Mouse (Mus musculus) heart, embryonic 12.5 days (tissue): ENCODE measurements around the gene Ifi35. TPM values are rescaled to one million over a fixed set of nuclear protein-coding genes. Genes with fewer than 3 reads are reported as not detected.

Experiments
- ATAC-seq: fragments of 200-750 bp; cut with Nextera tagmentation; 2 replicates; pipeline ENCODE4 v1.8.0; 2017; ENCODE audit warnings: moderate TSS enrichment, moderate library complexity; ENCODE audit not compliant: insufficient number of reproducible peaks, low FRiP score
- H3K27ac ChIP-seq: fragments of 300-500 bp; sonication (generic); 2 replicates; pipeline ENCODE4 v1.5.1; 2016; ENCODE audit warnings: mild to moderate bottlenecking, moderate library complexity; ENCODE audit not compliant: poor library complexity, severe bottlenecking
- H3K27me3 ChIP-seq: fragments of 300-500 bp; sonication (generic); replicated peaks from 2 replicates; pipeline ENCODE4 v1.6.1; 2016; ENCODE audit warnings: mild to moderate bottlenecking, moderate library complexity
- H3K36me3 ChIP-seq: fragments of 300-500 bp; sonication (generic); 2 replicates; pipeline ENCODE4 v1.6.1; 2016; ENCODE audit warnings: mild to moderate bottlenecking, moderate library complexity
- H3K4me1 ChIP-seq: fragments of 300-500 bp; sonication (generic); replicated peaks from 2 replicates; pipeline ENCODE4 v1.6.1; 2016; ENCODE audit warnings: mild to moderate bottlenecking
- H3K4me2 ChIP-seq: fragments of 300-500 bp; sonication (generic); 2 replicates; pipeline ENCODE4 v1.6.1; 2016; ENCODE audit warnings: mild to moderate bottlenecking, moderate library complexity
- H3K4me3 ChIP-seq: fragments of 300-500 bp; sonication (generic); 2 replicates; pipeline ENCODE4 v1.5.1; 2016; ENCODE audit warnings: mild to moderate bottlenecking
- H3K9ac ChIP-seq: fragments of 300-500 bp; sonication (generic); 2 replicates; pipeline ENCODE4 v1.6.1; 2016; ENCODE audit warnings: mild to moderate bottlenecking, moderate library complexity
- H3K9me3 ChIP-seq: fragments of 300-500 bp; sonication (generic); replicated peaks from 2 replicates; pipeline ENCODE4 v1.6.1; 2016; ENCODE audit warnings: mild to moderate bottlenecking, moderate library complexity
- WGBS: fragments of 180-500 bp; shearing (Covaris S2); methylation state at CpG from one replicate; pipeline ENCODE4 v1.1.7; 2016; 5-methylcytosine and 5-hydroxymethylcytosine counted together
- polyA plus RNA-seq: library from polyadenylated mRNA; unstranded; fragments of >200 nt; fragmentation: Nextera tagmentation; extraction: Ambion mirVana; gene quantifications from 2 replicates; pipeline ENCODE4 v1.2.1, GENCODE M21; 2016

The Ifi35 gene
- 11.5 and 12.3 TPM in 2 replicates for polyA plus RNA-seq

GRCm38 (mm10) chr11:101448274-101448746, at the start of gene Ifi35:
Ifi35 (plus strand) TSS chr11:101448407.
- no peaks in the 10 kb centered on the region for H3K9me3 ChIP-seq
- H3K4me1 ChIP-seq = peaks cover 40% of the 10 kb centered on the region
- no peaks in the 10 kb centered on the region for H3K27me3 ChIP-seq
- peak; percentile 79 for ATAC-seq
- H3K9ac ChIP-seq = peak within 1 kb of the TSS; percentile 57
- peaks cover 28% of the 10 kb centered on the region for H3K36me3 ChIP-seq
- H3K4me2 ChIP-seq = peak within 1 kb of the TSS; percentile 63
- H3K4me3 ChIP-seq = peak within 1 kb of the TSS; percentile 54
- peak within 1 kb of the TSS; percentile 61 for H3K27ac ChIP-seq
- 15% methylated on average over 10 of the region's 10 CpGs for WGBS

- Histone ChIP-seq H3K27ac (no peak overlapping the region), H3K9me3 (no peaks in the 10 kb centered on the region), H3K9ac (no peak overlapping the region), H3K27me3 (no peaks in the 10 kb centered on the region), H3K36me3 (peaks cover 53% of the 10 kb centered on the region), H3K4me1 (peaks cover 9% of the 10 kb centered on the region), H3K4me3 (no peak overlapping the region), H3K4me2 (no peak overlapping the region)
- no peak for ATAC-seq
- WGBS = 94% methylated on average over 2 of the region's 2 CpGs
Observed at GRCm38 (mm10) chr11:101415306-101415705, 32.9 kb upstream of the Ifi35 start.

GRCm38 (mm10) chr11:101416433-101417100, 31.6 kb upstream of the Ifi35 start:
- Histone ChIP-seq H3K9ac (peak overlapping the region; percentile 94), H3K36me3 (peaks cover 49% of the 10 kb centered on the region), H3K4me3 (peak overlapping the region; percentile 83), H3K9me3 (no peaks in the 10 kb centered on the region), H3K4me2 (peak overlapping the region; percentile 97), H3K27ac (peak overlapping the region; percentile 56), H3K27me3 (no peaks in the 10 kb centered on the region), H3K4me1 (peaks cover 9% of the 10 kb centered on the region)
- no peak for ATAC-seq
- 2% methylated on average over 11 of the region's 11 CpGs for WGBS

- peak within 1 kb of the TSS; percentile 94 for H3K9ac ChIP-seq
- no peaks in the 10 kb centered on the region for H3K27me3 ChIP-seq
- H3K36me3 ChIP-seq = peaks cover 49% of the 10 kb centered on the region
- H3K9me3 ChIP-seq = no peaks in the 10 kb centered on the region
- under 1% methylated on average over 45 of the region's 45 CpGs for WGBS
- peaks cover 15% of the 10 kb centered on the region for H3K4me1 ChIP-seq
- peak; percentile 85 for ATAC-seq
- peak within 1 kb of the TSS; percentile 56 for H3K27ac ChIP-seq
- peak within 1 kb of the TSS; percentile 83 for H3K4me3 ChIP-seq
- H3K4me2 ChIP-seq = peak within 1 kb of the TSS; percentile 97
Observed at GRCm38 (mm10) chr11:101417101-101417855, 30.9 kb upstream of the Ifi35 start, which contains the start of gene Aarsd1. Aarsd1 (minus strand) TSS chr11:101417615.

- H3K9me3 ChIP-seq = no peaks in the 10 kb centered on the region
- H3K4me2 ChIP-seq = no peak overlapping the region
- no peak overlapping the region for H3K27ac ChIP-seq
- WGBS = 50% methylated on average over 6 of the region's 6 CpGs
- no peak for ATAC-seq
- H3K36me3 ChIP-seq = peaks cover 32% of the 10 kb centered on the region
- H3K27me3 ChIP-seq = no peaks in the 10 kb centered on the region
- H3K9ac ChIP-seq = no peak overlapping the region
- peaks cover 22% of the 10 kb centered on the region for H3K4me1 ChIP-seq
- H3K4me3 ChIP-seq = no peak overlapping the region
Observed at GRCm38 (mm10) chr11:101418991-101419390, 29.2 kb upstream of the Ifi35 start.

- no peak for ATAC-seq
- WGBS = 39% methylated on average over 3 of the region's 3 CpGs
- Histone ChIP-seq H3K9me3 (no peaks in the 10 kb centered on the region), H3K27ac (no peak overlapping the region), H3K9ac (no peak overlapping the region), H3K27me3 (no peaks in the 10 kb centered on the region), H3K36me3 (peaks cover 30% of the 10 kb centered on the region), H3K4me3 (no peak overlapping the region), H3K4me1 (peaks cover 22% of the 10 kb centered on the region), H3K4me2 (no peak overlapping the region)
Observed at GRCm38 (mm10) chr11:101419610-101420009, 28.6 kb upstream of the Ifi35 start.

- H3K9ac ChIP-seq = no peak overlapping the region
- H3K27me3 ChIP-seq = no peaks in the 10 kb centered on the region
- H3K4me2 ChIP-seq = no peak overlapping the region
- no peaks in the 10 kb centered on the region for H3K9me3 ChIP-seq
- 91% methylated on average over 5 of the region's 5 CpGs for WGBS
- no peak overlapping the region for H3K27ac ChIP-seq
- H3K4me3 ChIP-seq = no peak overlapping the region
- peaks cover 30% of the 10 kb centered on the region for H3K36me3 ChIP-seq
- peaks cover 22% of the 10 kb centered on the region for H3K4me1 ChIP-seq
- no peak for ATAC-seq
Observed at GRCm38 (mm10) chr11:101420148-101420547, 28.1 kb upstream of the Ifi35 start.

- Histone ChIP-seq H3K4me1 (peaks cover 29% of the 10 kb centered on the region), H3K4me3 (peak within 1 kb of the TSS; percentile 89), H3K27me3 (no peaks in the 10 kb centered on the region), H3K36me3 (peaks cover 25% of the 10 kb centered on the region), H3K9me3 (no peaks in the 10 kb centered on the region), H3K27ac (peak within 1 kb of the TSS; percentile 96), H3K9ac (peak within 1 kb of the TSS; percentile 83), H3K4me2 (peak within 1 kb of the TSS; percentile 98)
- WGBS = 2% methylated on average over 23 of the region's 23 CpGs
- ATAC-seq = peak; percentile 63
Observed at GRCm38 (mm10) chr11:101424105-101424851, 23.9 kb upstream of the Ifi35 start, which contains the start of gene Gm27029. Gm27029 (minus strand) TSS chr11:101424796.

GRCm38 (mm10) chr11:101424925-101425813, 23.0 kb upstream of the Ifi35 start, which contains the start of the genes Rundc1 and Ptges3l:
Rundc1 (plus strand) TSS chr11:101425085.
Ptges3l (minus strand) TSS chr11:101425333.
- ATAC-seq = peak; percentile 90
- H3K9ac ChIP-seq = peak within 1 kb of the TSS; percentile 83
- no peaks in the 10 kb centered on the region for H3K9me3 ChIP-seq
- peaks cover 29% of the 10 kb centered on the region for H3K4me1 ChIP-seq
- H3K4me2 ChIP-seq = peak within 1 kb of the TSS; percentile 98
- peaks cover 27% of the 10 kb centered on the region for H3K36me3 ChIP-seq
- H3K4me3 ChIP-seq = peak within 1 kb of the TSS; percentile 89
- peak within 1 kb of the TSS; percentile 96 for H3K27ac ChIP-seq
- under 1% methylated on average over 77 of the region's 81 CpGs for WGBS
- no peaks in the 10 kb centered on the region for H3K27me3 ChIP-seq

- H3K27ac ChIP-seq = no peak overlapping the region
- peak overlapping the region; percentile 98 for H3K4me2 ChIP-seq
- H3K27me3 ChIP-seq = no peaks in the 10 kb centered on the region
- peaks cover 31% of the 10 kb centered on the region for H3K36me3 ChIP-seq
- no peak for ATAC-seq
- 52% methylated on average over 8 of the region's 8 CpGs for WGBS
- peaks cover 29% of the 10 kb centered on the region for H3K4me1 ChIP-seq
- H3K9me3 ChIP-seq = no peaks in the 10 kb centered on the region
- H3K9ac ChIP-seq = peak overlapping the region; percentile 83; the same call in 1 of the 2 replicates
- peak overlapping the region; percentile 89 for H3K4me3 ChIP-seq
Observed at GRCm38 (mm10) chr11:101426165-101426564, 22.0 kb upstream of the Ifi35 start.
